Mouse (Mus musculus): ENCODE measurements around the gene Pcgf1. TPM values are rescaled to one million over a fixed set of nuclear protein-coding genes. Genes with fewer than 3 reads are reported as not detected.

The Pcgf1 gene
- polyA plus RNA-seq, 1 experiment = 2.2 TPM

DNA sequence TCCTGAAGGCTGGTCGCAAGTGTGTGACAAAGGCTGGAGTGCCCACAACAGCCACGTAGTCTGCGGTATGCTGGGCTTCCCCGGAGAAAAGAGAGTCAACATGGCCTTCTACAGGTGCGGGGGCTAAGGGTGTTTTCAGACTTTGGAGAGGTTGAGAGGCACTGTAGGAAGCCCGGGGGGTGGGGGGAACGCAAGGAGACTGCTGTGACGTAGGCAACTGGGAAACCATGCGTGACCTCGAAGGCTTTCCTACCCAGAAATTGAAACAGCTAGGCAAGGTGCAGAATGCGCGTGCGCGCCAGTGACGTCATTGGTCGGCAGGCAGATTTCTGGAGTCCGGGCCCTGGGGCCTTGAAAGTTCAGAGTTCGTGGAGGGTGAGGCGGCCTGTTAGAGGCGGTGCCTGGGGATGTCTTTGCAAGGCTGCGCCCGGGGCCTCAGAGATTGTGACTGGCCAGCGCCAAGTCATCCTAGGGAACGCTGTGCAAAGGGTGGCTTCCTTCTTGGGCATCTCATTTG is 39.1 kb upstream of the Pcgf1 start:
- Histone ChIP-seq H3K27me3 (ENCODE audit: control insufficient read depth) (peaks cover 22% of the 10 kb centered on the region), H3K4me3 (replicated peaks) (peak overlapping the region; percentile 37), H3K36me3 (ENCODE audit: control insufficient read depth) (no peaks in the 10 kb centered on the region), H3K9me3 (ENCODE audit: control insufficient read depth, low read length) (no peaks in the 10 kb centered on the region), H3K4me1 (ENCODE audit: control insufficient read depth) (peaks cover 82% of the 10 kb centered on the region)
- TF ChIP-seq TAL1 (IDR thresholded peaks at IDR 0.05; ENCODE audit: low read length) (0 out of 3 replicates have a peak, but pooled peaks have one; percentile 35), GATA1 (IDR thresholded peaks at IDR 0.05; ENCODE audit: low read length) (peak; percentile 30; the same call in 1 of the 2 replicates)

DNA sequence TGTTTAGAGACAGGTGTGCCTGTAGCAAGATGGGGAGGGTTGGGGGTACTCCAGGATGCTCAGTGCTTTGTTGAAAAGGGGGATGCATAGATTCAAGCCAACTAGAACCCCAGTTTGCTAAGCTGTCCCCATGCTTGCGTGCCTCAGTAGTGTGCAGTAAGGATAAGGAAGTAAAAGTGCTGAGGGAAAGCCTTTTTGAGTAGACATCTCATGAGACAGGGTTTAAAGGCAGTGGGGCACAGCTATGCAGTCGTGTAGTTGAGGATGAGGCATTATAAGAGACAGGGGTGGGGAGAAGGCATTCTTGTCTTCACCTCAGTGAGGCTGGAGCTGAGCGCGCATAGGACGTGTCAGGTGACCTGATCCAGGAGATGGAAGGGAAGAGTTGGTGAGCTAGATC is 37.1 kb upstream of the Pcgf1 start:
- Histone ChIP-seq H3K36me3 (ENCODE audit: control insufficient read depth) (no peaks in the 10 kb centered on the region), H3K4me1 (ENCODE audit: control insufficient read depth) (peaks cover 73% of the 10 kb centered on the region), H3K4me3 (replicated peaks) (no peak overlapping the region), H3K9me3 (ENCODE audit: control insufficient read depth, low read length) (no peaks in the 10 kb centered on the region), H3K27me3 (ENCODE audit: control insufficient read depth) (peaks cover 5% of the 10 kb centered on the region)
- TF ChIP-seq TAL1 (IDR thresholded peaks at IDR 0.05; ENCODE audit: low read length) (no peak), GATA1 (IDR thresholded peaks at IDR 0.05; ENCODE audit: low read length) (no peak)

DNA sequence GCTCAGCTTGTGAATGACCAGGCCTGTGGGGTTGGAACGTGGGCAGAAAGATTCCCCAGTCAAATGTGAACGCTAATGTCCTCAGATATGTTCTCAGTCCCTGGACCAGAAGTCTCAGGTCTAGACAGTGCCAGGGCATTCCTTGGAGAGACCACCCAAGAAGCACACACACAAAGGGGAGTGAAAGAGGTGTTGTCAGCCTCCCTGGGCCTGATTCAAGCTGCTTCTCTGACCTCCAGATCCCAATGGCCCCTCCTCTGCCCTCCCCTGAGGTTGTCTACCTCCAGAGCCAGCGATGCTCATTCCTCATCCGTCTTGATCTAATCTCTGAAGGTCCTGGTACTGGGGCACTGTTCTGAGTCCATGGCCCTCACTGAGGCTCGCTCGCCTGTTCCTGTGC is 34.1 kb upstream of the Pcgf1 start:
- Histone ChIP-seq H3K4me1 (ENCODE audit: control insufficient read depth) (peaks cover 67% of the 10 kb centered on the region), H3K36me3 (ENCODE audit: control insufficient read depth) (peaks cover 1% of the 10 kb centered on the region; the same call in 1 of the 2 replicates), H3K4me3 (replicated peaks) (no peak overlapping the region), H3K27me3 (ENCODE audit: control insufficient read depth) (peaks cover 2% of the 10 kb centered on the region), H3K9me3 (ENCODE audit: control insufficient read depth, low read length) (no peaks in the 10 kb centered on the region)
- TF ChIP-seq GATA1 (IDR thresholded peaks at IDR 0.05; ENCODE audit: low read length) (no peak), TAL1 (IDR thresholded peaks at IDR 0.05; ENCODE audit: low read length) (no peak)

DNA sequence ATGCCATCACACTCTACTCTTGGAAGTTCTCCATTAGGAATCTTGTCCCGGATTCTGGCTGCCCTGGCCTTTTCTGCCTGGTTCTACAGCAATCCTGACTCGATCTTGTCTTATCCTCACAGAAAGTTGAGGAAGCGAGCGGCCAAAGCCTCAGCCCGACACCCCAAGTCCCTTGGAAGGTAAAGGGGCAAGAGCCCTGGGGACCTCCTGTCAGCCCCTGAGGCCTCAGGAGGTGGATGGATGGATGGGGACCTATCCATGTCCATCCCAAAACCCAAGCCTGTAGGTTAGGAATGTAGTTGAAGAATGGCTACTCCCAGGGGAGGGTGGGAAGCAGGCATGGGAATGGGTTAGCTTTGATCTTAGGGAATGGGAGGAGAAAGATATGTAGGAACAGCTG is 33.7 kb upstream of the Pcgf1 start:
- TF ChIP-seq GATA1 (IDR thresholded peaks at IDR 0.05; ENCODE audit: low read length) (no peak), TAL1 (IDR thresholded peaks at IDR 0.05; ENCODE audit: low read length) (no peak)
- Histone ChIP-seq H3K4me3 (replicated peaks) (no peak overlapping the region), H3K27me3 (ENCODE audit: control insufficient read depth) (peaks cover 2% of the 10 kb centered on the region), H3K36me3 (ENCODE audit: control insufficient read depth) (peaks cover 2% of the 10 kb centered on the region; the same call in 1 of the 2 replicates), H3K4me1 (ENCODE audit: control insufficient read depth) (peaks cover 67% of the 10 kb centered on the region), H3K9me3 (ENCODE audit: control insufficient read depth, low read length) (no peaks in the 10 kb centered on the region)

DNA sequence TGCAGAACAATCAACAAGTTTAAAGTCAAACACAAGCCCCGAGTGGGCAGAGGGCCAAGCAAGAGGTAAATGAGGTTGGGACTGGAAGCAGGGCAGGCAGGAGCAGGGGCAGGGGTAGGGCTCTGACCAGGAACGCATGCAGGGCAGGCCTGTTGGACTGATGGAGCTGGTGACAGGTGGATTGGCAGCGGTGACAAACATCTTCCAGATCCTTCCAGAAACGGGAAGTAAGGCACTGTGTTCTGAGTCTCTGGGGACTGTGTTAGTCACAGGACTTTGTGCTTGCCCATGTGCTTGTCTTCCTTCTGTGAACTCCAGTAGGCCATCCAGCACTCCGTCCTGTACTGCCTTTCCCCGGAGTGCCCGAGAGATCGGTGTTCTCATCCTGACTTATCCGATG is 32.9 kb upstream of the Pcgf1 start:
- H3K27me3 ChIP-seq (ENCODE audit: control insufficient read depth) = peaks cover 2% of the 10 kb centered on the region
- H3K9me3 ChIP-seq (ENCODE audit: control insufficient read depth, low read length) = no peaks in the 10 kb centered on the region
- no peak overlapping the region for H3K4me3 ChIP-seq (replicated peaks)
- H3K4me1 ChIP-seq (ENCODE audit: control insufficient read depth) = peaks cover 66% of the 10 kb centered on the region
- H3K36me3 ChIP-seq (ENCODE audit: control insufficient read depth) = peaks cover 8% of the 10 kb centered on the region
- TF ChIP-seq TAL1 (IDR thresholded peaks at IDR 0.05; ENCODE audit: low read length) = no peak
- TF ChIP-seq GATA1 (IDR thresholded peaks at IDR 0.05; ENCODE audit: low read length) = no peak

DNA sequence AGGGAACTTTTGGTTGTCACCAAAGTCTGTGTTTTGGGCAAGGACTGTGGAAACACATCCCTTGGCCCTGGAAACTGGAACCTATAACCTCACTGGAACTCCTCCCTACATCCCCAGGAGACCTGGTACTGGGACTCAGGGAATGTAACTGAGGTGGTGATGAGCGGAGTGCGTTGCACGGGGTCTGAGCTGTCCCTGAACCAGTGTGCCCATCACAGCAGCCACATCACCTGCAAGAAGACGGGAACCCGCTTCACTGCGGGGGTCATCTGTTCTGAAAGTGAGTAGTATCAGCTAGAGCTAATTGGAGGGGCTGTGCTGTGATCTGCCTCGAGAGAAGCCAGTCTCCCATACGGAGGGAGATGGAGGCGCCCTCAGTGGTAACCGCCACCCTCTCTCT is 28.3 kb upstream of the Pcgf1 start:
- Histone ChIP-seq H3K4me3 (replicated peaks) (no peak overlapping the region), H3K9me3 (ENCODE audit: control insufficient read depth, low read length) (no peaks in the 10 kb centered on the region), H3K36me3 (ENCODE audit: control insufficient read depth) (peaks cover 46% of the 10 kb centered on the region), H3K4me1 (ENCODE audit: control insufficient read depth) (peaks cover 72% of the 10 kb centered on the region), H3K27me3 (ENCODE audit: control insufficient read depth) (peaks cover 2% of the 10 kb centered on the region)
- no peak for TF ChIP-seq GATA1 (IDR thresholded peaks at IDR 0.05; ENCODE audit: low read length)
- no peak for TF ChIP-seq TAL1 (IDR thresholded peaks at IDR 0.05; ENCODE audit: low read length)

DNA sequence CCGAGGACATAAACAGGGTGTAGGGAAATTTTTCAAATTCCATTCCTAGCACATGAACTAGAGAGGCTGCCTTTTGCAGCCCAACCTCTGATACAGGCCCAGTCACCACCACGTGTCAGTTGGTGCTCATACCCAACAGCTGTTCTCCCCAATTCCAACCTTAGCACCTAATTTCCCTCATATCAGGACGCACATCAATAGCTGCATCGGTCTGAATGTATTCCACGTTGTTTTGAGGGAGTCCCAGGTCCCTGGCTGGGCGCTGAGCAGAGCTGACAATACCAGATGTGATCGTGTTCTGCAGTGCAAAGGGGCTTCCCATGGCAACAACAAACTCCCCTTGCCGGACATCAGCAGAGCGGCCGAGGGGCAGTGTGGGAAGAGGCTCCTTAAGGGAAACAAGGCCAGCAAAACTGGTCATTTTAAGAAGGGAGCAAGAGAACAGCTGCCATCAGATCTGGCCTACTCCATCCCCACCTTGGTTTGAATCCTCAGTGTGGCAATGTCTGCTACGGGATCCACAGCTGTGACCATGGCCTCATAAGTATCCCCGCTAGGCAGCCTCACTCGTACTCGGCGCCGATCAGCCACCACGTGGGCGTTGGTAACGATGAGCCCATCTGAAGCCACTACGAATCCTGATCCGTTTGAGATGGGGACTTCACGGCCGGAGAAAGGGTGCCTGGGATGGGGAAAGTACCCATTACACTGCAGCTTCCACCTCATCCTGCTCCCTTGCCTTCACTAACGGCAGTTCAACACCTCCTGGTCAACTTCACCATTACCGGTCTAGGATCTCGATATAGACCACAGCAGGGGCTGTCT is 24.3 kb upstream of the Pcgf1 start:
- H3K36me3 ChIP-seq (ENCODE audit: control insufficient read depth) = peaks cover 79% of the 10 kb centered on the region
- peaks cover 83% of the 10 kb centered on the region for H3K4me1 ChIP-seq (ENCODE audit: control insufficient read depth)

DNA sequence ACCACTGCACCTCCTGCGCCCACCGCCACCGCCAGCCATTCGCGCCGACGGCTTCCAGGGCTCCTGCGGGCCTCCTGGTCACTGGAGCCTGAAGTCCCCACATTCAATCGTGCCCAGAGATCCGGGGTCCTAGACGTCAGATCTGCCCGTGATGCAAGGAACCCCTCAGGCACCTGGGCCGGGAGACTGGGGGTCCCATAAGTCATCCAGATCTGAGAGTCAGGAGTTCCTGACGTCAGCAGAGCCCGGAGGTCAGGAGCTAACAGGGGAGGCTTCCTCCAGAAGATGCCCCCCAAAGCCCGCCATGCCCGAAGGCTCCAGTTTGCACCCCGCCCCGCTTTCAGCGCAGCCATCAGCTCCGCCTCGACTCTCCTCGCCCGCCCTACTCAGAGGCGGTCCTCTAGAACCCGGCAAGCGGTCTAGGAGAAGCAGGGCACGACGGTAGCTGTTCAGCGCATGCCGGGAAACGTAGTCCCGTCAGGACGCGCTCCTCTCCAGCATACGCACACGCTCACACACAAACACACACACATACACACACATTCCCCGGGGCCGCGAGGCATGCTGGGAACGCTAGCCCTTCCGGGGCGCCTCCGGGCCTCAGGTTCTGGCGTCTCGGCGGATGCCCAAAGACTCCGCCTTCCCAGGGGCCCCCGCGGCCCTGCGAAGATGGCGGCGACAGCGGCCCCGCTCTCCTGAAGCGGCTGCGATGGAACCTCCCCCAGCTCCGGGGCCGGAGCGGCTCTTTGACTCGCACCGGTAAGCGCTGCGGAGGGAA is 23.4 kb upstream of the Pcgf1 start, which contains the start of gene Aup1:
TSS of gene Aup1 (plus strand) at position 448 of the 778 bp plus-strand sequence.
- peaks cover 82% of the 10 kb centered on the region for H3K4me1 ChIP-seq (ENCODE audit: control insufficient read depth)
- no peaks in the 10 kb centered on the region for H3K27me3 ChIP-seq (ENCODE audit: control insufficient read depth)
- TF ChIP-seq TAL1 (IDR thresholded peaks at IDR 0.05; ENCODE audit: low read length) (no peak), GATA1 (IDR thresholded peaks at IDR 0.05; ENCODE audit: low read length) (no peak)
- no peaks in the 10 kb centered on the region for H3K9me3 ChIP-seq (ENCODE audit: control insufficient read depth, low read length)
- H3K4me3 ChIP-seq (replicated peaks) = peak within 1 kb of the TSS; percentile 81
- H3K36me3 ChIP-seq (ENCODE audit: control insufficient read depth) = peaks cover 85% of the 10 kb centered on the region

More for the DNA sequence above, 24.3 kb upstream of the Pcgf1 start:
- no peaks in the 10 kb centered on the region for H3K9me3 ChIP-seq (ENCODE audit: control insufficient read depth, low read length)
- H3K27me3 ChIP-seq (ENCODE audit: control insufficient read depth) = no peaks in the 10 kb centered on the region
- TF ChIP-seq GATA1 (IDR thresholded peaks at IDR 0.05; ENCODE audit: low read length) = no peak
- TF ChIP-seq TAL1 (IDR thresholded peaks at IDR 0.05; ENCODE audit: low read length) = no peak
- peak overlapping the region; percentile 81 for H3K4me3 ChIP-seq (replicated peaks)
